17 mouse cellular contexts compared by ENCODE assay signal in genomic region chr13:53192286-53192685, GRCm38 (mm10).
A peak's percentile ranks its signal among the peaks of the same experiment; 100 is the strongest.
DNase-seq lines count a peak whose midpoint lies in the region; ATAC-seq lines count a peak whose summit lies in the region.
"Had no signal": no experiment of that assay in that cellular context is flagged by ENCODE, and none has a peak within 500 bp of the region (broad histone marks: within the 10 kb centered on the region; RNA-seq: fewer than 3 reads in every experiment).

No protein-coding gene starts in this region.

- no peak for DNase-seq in heart, embryonic 10.5 days (ENCODE audit: low spot score)
- DNase-seq in heart, adult 9 months (ENCODE audit: low spot score in 2 of 2): no peak
- peak; percentile 13 to 44 for DNase-seq in kidney, adult 8-10 months
- no peak for DNase-seq in kidney, postnatal 10 days
- no peak for DNase-seq in adrenal gland, adult (ENCODE audit: inconsistent age in 2 of 2, low spot score in 1 of 2)
- DNase-seq in liver: no peak
- DNase-seq: cerebellum, postnatal 10 days; embryo, embryonic 11 days; gastrocnemius, postnatal 14 days; heart, adult 2 months; left cerebral cortex, postnatal 4 days; lung, adult 2 months; lung, postnatal 36 days; right cerebral cortex, adult 18-20 months; thymus, adult 18-20 months had no signal

- H3K4me2 ChIP-seq in embryonic facial prominence, embryonic 15.5 days (replicated peaks): no peak overlapping the region
- no peak overlapping the region for H3K4me2 ChIP-seq in limb, embryonic 13.5 days (replicated peaks)

- WGBS in heart, embryonic 10.5 days: 81% methylated on average over 6 of the region's 6 CpGs
- WGBS in embryonic facial prominence, embryonic 15.5 days: 78% methylated on average over 6 of the region's 6 CpGs
- WGBS in limb, embryonic 13.5 days: 72% methylated on average over 6 of the region's 6 CpGs

- H3K36me3 ChIP-seq in heart, embryonic 10.5 days: no peaks in the 10 kb centered on the region
- H3K36me3 ChIP-seq in embryonic facial prominence, embryonic 15.5 days: no peaks in the 10 kb centered on the region
- H3K36me3 ChIP-seq in limb, embryonic 13.5 days: no peaks in the 10 kb centered on the region

- H3K9ac ChIP-seq in embryonic facial prominence, embryonic 15.5 days: no peak overlapping the region
- no peak overlapping the region for H3K9ac ChIP-seq in limb, embryonic 13.5 days

- H3K27me3 ChIP-seq in heart, embryonic 10.5 days (ENCODE audit: insufficient read depth, poor library complexity, severe bottlenecking): no peaks in the 10 kb centered on the region
- H3K27me3 ChIP-seq in embryonic facial prominence, embryonic 15.5 days: no peaks in the 10 kb centered on the region
- no peaks in the 10 kb centered on the region for H3K27me3 ChIP-seq in limb, embryonic 13.5 days

- ATAC-seq in embryonic facial prominence, embryonic 15.5 days (ENCODE audit: insufficient number of reproducible peaks, low FRiP score, low TSS enrichment, low read depth): no peak
- no peak for ATAC-seq in limb, embryonic 13.5 days (ENCODE audit: low FRiP score, low read depth)

- H3K9me3 ChIP-seq in heart, embryonic 10.5 days: no peaks in the 10 kb centered on the region
- H3K9me3 ChIP-seq in embryonic facial prominence, embryonic 15.5 days (replicated peaks): no peaks in the 10 kb centered on the region
- H3K9me3 ChIP-seq in limb, embryonic 13.5 days: no peaks in the 10 kb centered on the region

- H3K4me1 ChIP-seq in heart, embryonic 10.5 days: peaks cover 71% of the 10 kb centered on the region
- peaks cover 47% of the 10 kb centered on the region for H3K4me1 ChIP-seq in embryonic facial prominence, embryonic 15.5 days
- peaks cover 92% of the 10 kb centered on the region for H3K4me1 ChIP-seq in limb, embryonic 13.5 days

- H3K27ac ChIP-seq in heart, embryonic 10.5 days: peak overlapping the region; percentile 53; the same call in 1 of the 2 replicates
- H3K27ac ChIP-seq in embryonic facial prominence, embryonic 15.5 days (replicated peaks): peak overlapping the region; percentile 41
- peak overlapping the region; percentile 64 for H3K27ac ChIP-seq in limb, embryonic 13.5 days
- H3K27ac ChIP-seq: heart, adult 2 months had no signal

- H3K4me3 ChIP-seq in heart, embryonic 10.5 days: no peak overlapping the region
- H3K4me3 ChIP-seq in embryonic facial prominence, embryonic 15.5 days (replicated peaks): no peak overlapping the region
- H3K4me3 ChIP-seq in limb, embryonic 13.5 days: no peak overlapping the region
- H3K4me3 ChIP-seq: heart, adult 2 months had no signal

Comparison
In these comparisons a context has a peak if more than half of its experiments do, and no peak if none do; other contexts are left out.
1. DNase-seq: peak in kidney, adult 8-10 months (2 of 2); none in heart, embryonic 10.5 days (single experiment), heart, adult 9 months (0 of 2), kidney, postnatal 10 days (single experiment), adrenal gland, adult (0 of 2) and liver (single experiment).
2. Peak in every context shown above with its lines, with median percentiles within 50 percentile points of each other: H3K27ac ChIP-seq.